Mouse (Mus musculus): ENCODE measurements at regions not wholly inside any gene's neighbourhood (a gene's known extent, or its start where the extent isn't known, plus 50 kb on each side); places are given as distances from the start of the nearest gene placed in this dataset.
"Not testable (repeated sequence)": the region's sequence is repeated elsewhere in the genome, so short reads cannot be mapped to it uniquely, and the experiment has no call there.

- intact Hi-C loops (cut with DNase I); DNase-seq: not testable (repeated sequence)
Observed at GRCm38 (mm10) chr14:53273218-53273617, 777.7 kb upstream of the Olfr1507 start.

GRCm38 (mm10) chr14:53267693-53268092 lies 772.1 kb upstream of the Olfr1507 start:
- DNase-seq; intact Hi-C loops (cut with DNase I): not testable (repeated sequence)

GRCm38 (mm10) chr14:53255962-53256361 lies 760.4 kb upstream of the Olfr1507 start:
- intact Hi-C loops (cut with DNase I); DNase-seq: not testable (repeated sequence)

GRCm38 (mm10) chr14:53253470-53253869 lies 757.9 kb upstream of the Olfr1507 start:
- intact Hi-C loops (cut with DNase I); DNase-seq: not testable (repeated sequence)

- intact Hi-C loops (cut with DNase I); DNase-seq: not testable (repeated sequence)
Observed at GRCm38 (mm10) chr14:53231142-53231541, 735.6 kb upstream of the Olfr1507 start.

GRCm38 (mm10) chr14:53224789-53225188 lies 729.2 kb upstream of the Olfr1507 start:
- DNase-seq = not testable (repeated sequence)

GRCm38 (mm10) chr14:53210554-53210953 lies 715.0 kb upstream of the Olfr1507 start:
- intact Hi-C loops (cut with DNase I) = not testable (repeated sequence)

More at GRCm38 (mm10) chr14:53224789-53225188, 729.2 kb upstream of the Olfr1507 start:
- intact Hi-C loops (cut with DNase I) = not testable (repeated sequence)

GRCm38 (mm10) chr14:53209258-53209657 lies 713.7 kb upstream of the Olfr1507 start:
- intact Hi-C loops (cut with DNase I); DNase-seq: not testable (repeated sequence)

More at GRCm38 (mm10) chr14:53210554-53210953, 715.0 kb upstream of the Olfr1507 start:
- DNase-seq = not testable (repeated sequence)

- DNase-seq; intact Hi-C loops (cut with DNase I): not testable (repeated sequence)
Observed at GRCm38 (mm10) chr14:53190931-53191330, 695.4 kb upstream of the Olfr1507 start.

GRCm38 (mm10) chr14:53174099-53174498 lies 678.5 kb upstream of the Olfr1507 start:
- intact Hi-C loops (cut with DNase I); DNase-seq: not testable (repeated sequence)

GRCm38 (mm10) chr14:53166327-53166726 lies 670.8 kb upstream of the Olfr1507 start:
- intact Hi-C loops (cut with DNase I); DNase-seq: not testable (repeated sequence)

GRCm38 (mm10) chr14:53159012-53159411 lies 663.5 kb upstream of the Olfr1507 start:
- intact Hi-C loops (cut with DNase I) = not testable (repeated sequence)

GRCm38 (mm10) chr14:53134783-53135182 lies 639.2 kb upstream of the Olfr1507 start:
- DNase-seq; intact Hi-C loops (cut with DNase I): not testable (repeated sequence)

More at GRCm38 (mm10) chr14:53159012-53159411, 663.5 kb upstream of the Olfr1507 start:
- DNase-seq = not testable (repeated sequence)

GRCm38 (mm10) chr14:53132390-53132789 lies 636.8 kb upstream of the Olfr1507 start:
- intact Hi-C loops (cut with DNase I) = not testable (repeated sequence)
- DNase-seq = peak; percentile 1 to 9

- peak; percentile 2 to 34 for DNase-seq
- intact Hi-C loops (cut with DNase I) = not testable (repeated sequence)
Observed at GRCm38 (mm10) chr14:53121704-53122103, 626.2 kb upstream of the Olfr1507 start.

GRCm38 (mm10) chr14:53109732-53110131 lies 614.2 kb upstream of the Olfr1507 start:
- DNase-seq; intact Hi-C loops (cut with DNase I): not testable (repeated sequence)

GRCm38 (mm10) chr14:53101362-53101761 lies 605.8 kb upstream of the Olfr1507 start:
- intact Hi-C loops (cut with DNase I); DNase-seq: not testable (repeated sequence)

- intact Hi-C loops (cut with DNase I); DNase-seq: not testable (repeated sequence)
Observed at GRCm38 (mm10) chr14:53090921-53091320, 595.4 kb upstream of the Olfr1507 start.

- DNase-seq; intact Hi-C loops (cut with DNase I): not testable (repeated sequence)
Observed at GRCm38 (mm10) chr14:53081853-53082252, 586.3 kb upstream of the Olfr1507 start.

- DNase-seq; intact Hi-C loops (cut with DNase I): not testable (repeated sequence)
Observed at GRCm38 (mm10) chr14:53081024-53081711, 585.6 kb upstream of the Olfr1507 start.

- intact Hi-C loops (cut with DNase I); DNase-seq: not testable (repeated sequence)
Observed at GRCm38 (mm10) chr14:53080556-53080955, 585.0 kb upstream of the Olfr1507 start.

- DNase-seq; intact Hi-C loops (cut with DNase I): not testable (repeated sequence)
Observed at GRCm38 (mm10) chr14:53075937-53076336, 580.4 kb upstream of the Olfr1507 start.

Data from heart, postnatal 14 days (tissue).